8 mouse cellular contexts compared by ENCODE assay signal in genomic region chr11:70844559-70845456, GRCm38 (mm10). TPM values are rescaled to one million over a fixed set of nuclear protein-coding genes. Genes with fewer than 3 reads are reported as not detected.
DNase-seq lines count a peak whose midpoint lies in the region; ATAC-seq and TF ChIP-seq lines count a peak whose summit lies in the region.

TSS of gene Rabep1 (plus strand) at chr11:70844778.

- no peaks in the 10 kb centered on the region for H3K36me3 ChIP-seq in heart, embryonic 11.5 days (ENCODE audit: control insufficient read depth, insufficient read depth, low read length)
- H3K36me3 ChIP-seq in kidney, embryonic 16.5 days (ENCODE audit: insufficient read depth, low read length): no peaks in the 10 kb centered on the region
- H3K36me3 ChIP-seq in liver, adult 2 months (ENCODE audit: control insufficient read depth, insufficient read depth, low read length): no peaks in the 10 kb centered on the region
- no peaks in the 10 kb centered on the region for H3K36me3 ChIP-seq in myocyte (ENCODE audit: control insufficient read depth, insufficient read depth)
- H3K36me3 ChIP-seq in splenic B cell, adult 2 months (ENCODE audit: control insufficient read depth, insufficient read depth, low read length, poor library complexity, severe bottlenecking): no peaks in the 10 kb centered on the region

- peak within 1 kb of the TSS; percentile 93 for H3K9ac ChIP-seq in heart, embryonic 11.5 days (ENCODE audit: low read depth, low read length)
- peak within 1 kb of the TSS; percentile 95 for H3K9ac ChIP-seq in kidney, embryonic 16.5 days (replicated peaks; ENCODE audit: low read length)
- H3K9ac ChIP-seq in liver, adult 2 months (ENCODE audit: low read depth, low read length): peak within 1 kb of the TSS; percentile 97

- peak; percentile 96 for DNase-seq in A20 (ENCODE audit: low read depth, low spot score)
- peak; percentile 86 for DNase-seq in liver, adult 2 months (ENCODE audit: extremely low read depth, low read depth, low spot score)
- DNase-seq in splenic B cell, adult 2 months (ENCODE audit: low read depth, low spot score): peak; percentile 91

- no peaks in the 10 kb centered on the region for H3K9me3 ChIP-seq in heart, embryonic 11.5 days (replicated peaks; ENCODE audit: control insufficient read depth, low read length)
- no peaks in the 10 kb centered on the region for H3K9me3 ChIP-seq in kidney, embryonic 16.5 days (ENCODE audit: low read length)

- H3K4me1 ChIP-seq in bone marrow macrophage, adult 2 months (ENCODE audit: control insufficient read depth, insufficient read depth, low read length): peaks cover 21% of the 10 kb centered on the region
- H3K4me1 ChIP-seq in embryonic fibroblast, embryonic 13.5 days (ENCODE audit: control insufficient read depth, insufficient read depth, low read length): peaks cover 4% of the 10 kb centered on the region; the same call in 1 of the 2 replicates
- H3K4me1 ChIP-seq in heart, embryonic 11.5 days (ENCODE audit: control insufficient read depth, insufficient read depth, low read length): peaks cover 8% of the 10 kb centered on the region
- H3K4me1 ChIP-seq in kidney, embryonic 16.5 days (ENCODE audit: insufficient read depth, low read length): peaks cover 16% of the 10 kb centered on the region
- peaks cover 25% of the 10 kb centered on the region for H3K4me1 ChIP-seq in liver, adult 2 months (ENCODE audit: control insufficient read depth, insufficient read depth, low read length)

- no peaks in the 10 kb centered on the region for H3K27me3 ChIP-seq in heart, embryonic 11.5 days (ENCODE audit: control insufficient read depth, insufficient read depth, low read length)
- no peaks in the 10 kb centered on the region for H3K27me3 ChIP-seq in kidney, embryonic 16.5 days (ENCODE audit: insufficient read depth, low read length)
- no peaks in the 10 kb centered on the region for H3K27me3 ChIP-seq in liver, adult 2 months (ENCODE audit: control insufficient read depth, insufficient read depth, low read length)
- H3K27me3 ChIP-seq in myocyte (ENCODE audit: control insufficient read depth, insufficient read depth, insufficient read length): no peaks in the 10 kb centered on the region
- H3K27me3 ChIP-seq in splenic B cell, adult 2 months (ENCODE audit: control insufficient read depth, insufficient read depth, low read length, poor library complexity, severe bottlenecking): no peaks in the 10 kb centered on the region

- ATAC-seq in heart, embryonic 11.5 days (replicated peaks; ENCODE audit: insufficient number of reproducible peaks, low FRiP score, low TSS enrichment): peak; percentile 96
- peak; percentile 97 for ATAC-seq in kidney, embryonic 16.5 days (ENCODE audit: low FRiP score, low TSS enrichment)

- peak within 1 kb of the TSS; percentile 76 for H3K4me2 ChIP-seq in heart, embryonic 11.5 days
- peak within 1 kb of the TSS; percentile 65 for H3K4me2 ChIP-seq in kidney, embryonic 16.5 days (replicated peaks; ENCODE audit: low read depth, low read length)
- H3K4me2 ChIP-seq in myocyte (ENCODE audit: low read depth): peak within 1 kb of the TSS; percentile 80

- under 1% methylated on average over 83 of the region's 88 CpGs for WGBS in heart, embryonic 11.5 days (ENCODE audit: insufficient replicate concordance)
- 0% methylated on average over 57 of the region's 88 CpGs for WGBS in kidney, embryonic 16.5 days
- 1% methylated on average over 67 of the region's 88 CpGs for WGBS in liver, adult 2 months

- H3K79me2 ChIP-seq in liver, adult 2 months (ENCODE audit: control insufficient read depth, insufficient read depth, low read length): peaks cover 12% of the 10 kb centered on the region
- peaks cover 48% of the 10 kb centered on the region for H3K79me2 ChIP-seq in myocyte (ENCODE audit: control insufficient read depth, insufficient read depth)

- TF ChIP-seq POLR2A in bone marrow macrophage, adult 2 months (IDR thresholded peaks at IDR 0.05; ENCODE audit: borderline replicate concordance, low read depth, low read length): no peak
- TF ChIP-seq POLR2A in embryonic fibroblast, embryonic 13.5 days (IDR thresholded peaks at IDR 0.05; ENCODE audit: low read depth, low read length): peak; percentile 80
- peak; percentile 76 for TF ChIP-seq POLR2A in liver, adult 2 months (IDR thresholded peaks at IDR 0.05; ENCODE audit: extremely low read depth, insufficient read depth, low read length)
- peak; percentile 95 for TF ChIP-seq POLR2A in myocyte (IDR thresholded peaks at IDR 0.05; ENCODE audit: insufficient read length, low read depth)

- peak within 1 kb of the TSS; percentile 69 for H3K4me3 ChIP-seq in bone marrow macrophage, adult 2 months (ENCODE audit: insufficient read depth, low read length)
- peak within 1 kb of the TSS; percentile 97 for H3K4me3 ChIP-seq in embryonic fibroblast, embryonic 13.5 days (ENCODE audit: insufficient read depth, low read length)
- H3K4me3 ChIP-seq in heart, embryonic 11.5 days (ENCODE audit: low read depth, low read length): peak within 1 kb of the TSS; percentile 97
- peak within 1 kb of the TSS; percentile 94 for H3K4me3 ChIP-seq in kidney, embryonic 16.5 days (ENCODE audit: low read length)
- H3K4me3 ChIP-seq in liver, adult 2 months (ENCODE audit: insufficient read depth, low read depth, low read length): peak within 1 kb of the TSS; percentile 94
- H3K4me3 ChIP-seq in myocyte: peak within 1 kb of the TSS; percentile 34

- TF ChIP-seq CTCF in bone marrow macrophage, adult 2 months (IDR thresholded peaks at IDR 0.05; ENCODE audit: low read depth, low read length): no peak
- TF ChIP-seq CTCF in embryonic fibroblast, embryonic 13.5 days (IDR thresholded peaks at IDR 0.05; ENCODE audit: borderline replicate concordance, insufficient read depth, low read length): no peak
- TF ChIP-seq CTCF in liver, adult 2 months (IDR thresholded peaks at IDR 0.05; ENCODE audit: low read depth, low read length): no peak

- peak within 1 kb of the TSS; percentile 89 for H3K27ac ChIP-seq in bone marrow macrophage, adult 2 months (ENCODE audit: insufficient read depth, low read depth, low read length)
- H3K27ac ChIP-seq in embryonic fibroblast, embryonic 13.5 days (ENCODE audit: insufficient read depth, low read length): peak within 1 kb of the TSS; percentile 54
- peak within 1 kb of the TSS; percentile 66 for H3K27ac ChIP-seq in heart, embryonic 11.5 days (ENCODE audit: low read depth, low read length)
- peak within 1 kb of the TSS; percentile 76 for H3K27ac ChIP-seq in kidney, embryonic 16.5 days (ENCODE audit: low read length)
- H3K27ac ChIP-seq in liver, adult 2 months (replicated peaks; ENCODE audit: insufficient read depth, low read depth, low read length): peak within 1 kb of the TSS; percentile 87

- H3ac ChIP-seq in myocyte (ENCODE audit: control insufficient read depth, insufficient read length): peak within 1 kb of the TSS; percentile 98

TF ChIP-seq in myocyte, 11 proteins besides CTCF, POLR2A, EP300 and RAD21:
- TF ChIP-seq TCF3 (IDR thresholded peaks at IDR 0.05; ENCODE audit: insufficient read length, low read depth) (no peak), E2F4 (IDR thresholded peaks at IDR 0.05; ENCODE audit: insufficient read depth) (no peak), CEBPB (IDR thresholded peaks at IDR 0.05; ENCODE audit: insufficient read depth, poor library complexity, severe bottlenecking) (no peak), MYOD1 (IDR thresholded peaks at IDR 0.05; ENCODE audit: control insufficient read depth in 1 of 3, insufficient read length in 2 of 3, low read depth in 2 of 3) (peak in 1 of 3 experiments; percentile 19), MYOG (IDR thresholded peaks at IDR 0.05; ENCODE audit: control insufficient read depth in 1 of 3, insufficient read depth in 1 of 3, insufficient read length in 2 of 3, low read depth in 2 of 3) (no peak), USF1 (IDR thresholded peaks at IDR 0.05; ENCODE audit: low read depth) (peak; percentile 97), MAX (IDR thresholded peaks at IDR 0.05; ENCODE audit: low read depth) (no peak), REST (IDR thresholded peaks at IDR 0.05; ENCODE audit: insufficient read depth, insufficient read length) (peak; percentile 42), TCF12 (IDR thresholded peaks at IDR 0.05; ENCODE audit: insufficient read depth, poor library complexity, severe bottlenecking) (no peak), SRF (IDR thresholded peaks at IDR 0.05; ENCODE audit: control insufficient read depth, insufficient read length, low read depth) (no peak), POLR2AphosphoS2 (IDR thresholded peaks at IDR 0.05; ENCODE audit: insufficient read length, low read depth) (peak; percentile 93)

RNA-seq across cellular contexts. Expression of gene Rabep1, which starts in this region (rescaled TPM):
- polyA plus RNA-seq in bone marrow macrophage, adult 2 months (2012; ENCODE audit: insufficient read depth, insufficient read length, missing spikeins): 49.2 and 51.8 TPM in 2 replicates
- polyA plus RNA-seq in embryonic fibroblast, embryonic 13.5 days (2011; ENCODE audit: insufficient read length, low read depth, missing spikeins): 54.8 and 57.8 TPM in 2 replicates
- polyA plus RNA-seq in heart, embryonic 11.5 days (2014; fragmentation: Nextera tagmentation; extraction: Ambion mirVana): 25.9 and 27.8 TPM in 2 replicates
- polyA plus RNA-seq in kidney, embryonic 16.5 days (2015; fragmentation: Nextera tagmentation; extraction: Ambion mirVana): 29.5 and 31.6 TPM in 2 replicates
- 27.9 and 29.1 TPM in 2 replicates for total RNA-seq in liver, adult 2 months (2014; rRNA removed)
- polyA plus RNA-seq in liver, adult 2 months (2012; rRNA removed): 3.3 and 3.5 TPM in 2 replicates
- 16.1 TPM for polyA plus RNA-seq in myocyte (2012; fragmentation: generic; extraction: Trizol)

Comparison
In these comparisons a context has a peak if more than half of its experiments do, and no peak if none do; other contexts are left out.
1. Peak in every context shown above with its lines: DNase-seq, ATAC-seq, H3K4me3 ChIP-seq and H3K27ac ChIP-seq.
2. H3K4me3 ChIP-seq: peak in every context shown above with its lines; median percentile 97 in embryonic fibroblast, embryonic 13.5 days; 97 in heart, embryonic 11.5 days; 94 in kidney, embryonic 16.5 days; 94 in liver, adult 2 months; 69 in bone marrow macrophage, adult 2 months; 34 in myocyte.